Mouse (Mus musculus): Measurements from ENCODE around the gene Rbfox1.

Rbfox1 gene

DNA sequence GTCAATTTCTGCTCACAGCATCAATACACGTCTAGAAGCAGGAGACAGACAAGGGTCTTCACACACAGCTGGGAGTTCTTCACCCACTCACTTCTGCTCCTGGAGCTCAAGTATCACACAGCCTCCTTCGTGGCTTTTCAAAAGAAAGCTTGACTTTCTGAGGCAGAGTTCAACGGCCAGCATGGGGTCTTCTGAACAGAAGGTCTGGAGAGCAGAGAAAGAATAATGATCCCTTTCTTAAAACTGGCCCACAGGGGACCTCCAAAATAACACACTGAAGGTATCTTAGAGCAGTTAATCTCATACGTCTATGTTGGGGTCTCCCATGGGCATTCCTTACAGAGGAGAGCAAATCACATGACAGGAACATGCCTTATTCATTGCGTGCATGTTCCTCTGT, 1034.5 kb downstream of the Rbfox1 start:
- DNase-seq (ENCODE audit: low spot score) = no peak

DNA sequence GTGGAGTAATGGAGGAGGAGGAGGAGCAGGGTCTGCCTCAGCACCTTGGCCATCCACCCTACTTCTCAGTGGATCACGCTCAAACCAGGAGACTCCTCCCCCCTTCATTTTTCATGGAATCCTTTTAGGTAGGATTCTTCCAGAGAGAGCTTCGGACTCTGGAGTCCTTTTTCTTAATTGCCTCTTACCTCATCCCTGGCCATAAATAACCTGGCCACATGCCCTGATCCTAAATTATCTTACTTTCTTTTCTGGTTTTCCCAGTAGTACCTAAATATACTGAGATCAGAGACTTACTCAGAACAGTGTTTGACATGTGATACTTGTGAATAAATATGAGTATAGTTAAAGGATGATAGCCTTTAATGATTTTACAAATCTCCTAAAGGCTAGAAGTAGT, 1042.5 kb downstream of the Rbfox1 start:
- no peak for DNase-seq (ENCODE audit: low spot score)

DNA sequence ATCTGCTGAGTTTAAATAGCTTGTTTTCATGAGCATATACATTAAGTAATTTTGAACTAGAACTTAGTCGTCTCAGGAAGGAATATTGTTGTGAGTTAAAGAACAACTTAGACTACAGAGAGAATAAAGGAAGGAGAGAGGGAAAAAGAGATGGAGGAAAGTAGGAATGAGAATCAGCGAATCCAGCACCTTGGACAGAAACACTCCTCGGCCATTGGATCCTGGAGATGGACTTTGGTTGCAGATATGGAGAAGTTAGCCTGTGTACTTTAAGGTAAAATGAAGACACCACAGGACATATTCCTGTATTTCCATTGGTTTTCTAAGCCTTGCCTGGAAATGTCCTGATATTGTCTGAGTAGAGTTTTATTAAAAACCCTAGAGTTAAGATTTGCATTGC, 1045.6 kb downstream of the Rbfox1 start:
- no peak for DNase-seq (ENCODE audit: low spot score)

DNA sequence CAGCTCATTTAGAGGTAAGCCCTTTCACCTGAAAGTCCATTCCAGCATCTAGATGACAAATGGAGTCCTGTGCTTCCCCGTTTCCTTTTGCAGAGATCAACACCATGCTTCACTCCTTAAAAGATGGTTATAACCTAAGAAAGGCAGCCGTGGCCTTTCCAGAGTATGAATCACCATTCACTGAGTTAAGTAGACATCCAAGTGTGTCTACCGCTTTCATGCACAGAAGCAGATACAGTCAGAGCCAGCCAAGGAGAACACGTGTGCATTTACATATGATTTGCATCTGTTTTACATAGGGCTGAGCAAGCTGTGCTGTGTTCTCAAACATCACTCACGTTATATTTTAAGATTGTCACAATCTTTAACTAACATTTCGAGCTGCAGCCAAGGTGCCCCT, 1061.0 kb downstream of the Rbfox1 start:
- no peak for DNase-seq (ENCODE audit: low spot score)

DNA sequence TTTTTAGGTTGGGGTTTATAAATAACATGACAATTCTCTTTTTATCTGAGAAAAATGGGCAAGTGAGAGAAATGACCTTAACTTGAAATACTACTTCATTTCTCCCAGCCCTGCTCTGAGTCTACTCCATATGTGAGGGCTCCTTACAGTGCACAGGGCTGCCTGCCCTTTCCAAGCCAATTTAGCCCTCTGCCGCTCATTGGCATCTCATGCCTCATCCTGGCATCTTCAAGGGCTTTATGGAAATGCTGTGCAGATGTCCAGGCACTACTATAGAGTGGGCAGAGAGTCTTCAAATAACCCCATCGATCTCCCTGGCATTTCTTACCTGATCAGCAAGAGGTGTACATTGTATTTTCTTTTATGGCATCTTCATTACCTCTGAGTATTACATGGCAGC, 1064.5 kb downstream of the Rbfox1 start:
- DNase-seq (ENCODE audit: low spot score) = no peak

DNA sequence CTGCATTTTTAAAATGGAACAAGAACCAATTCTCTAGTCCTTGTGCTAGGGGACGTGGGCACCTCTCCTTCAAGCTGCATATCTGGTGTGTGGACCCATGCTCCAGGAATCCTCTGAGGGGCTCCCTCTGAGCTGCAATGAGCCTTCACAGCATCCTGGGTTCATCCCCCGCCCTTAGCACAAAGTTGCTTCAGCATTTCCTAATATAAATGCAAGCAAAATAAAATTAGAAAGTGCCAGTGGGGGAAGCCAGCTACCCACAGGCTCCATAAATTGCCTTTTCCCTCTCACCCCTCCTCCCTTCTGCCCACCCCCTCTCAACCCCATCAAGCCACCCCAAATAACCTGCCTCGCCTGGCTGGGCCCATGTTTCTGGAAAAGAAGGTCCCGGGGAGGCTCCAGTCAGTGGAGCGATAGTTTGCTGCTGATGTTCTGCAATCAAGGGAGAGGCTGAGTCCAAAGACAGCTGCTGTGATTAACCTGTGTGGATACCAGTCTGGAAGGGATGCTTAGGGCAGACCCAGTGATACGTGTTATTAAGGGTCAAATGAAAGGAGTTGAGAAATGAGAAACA, 1070.0 kb downstream of the Rbfox1 start:
- DNase-seq (ENCODE audit: low spot score) = no peak

DNA sequence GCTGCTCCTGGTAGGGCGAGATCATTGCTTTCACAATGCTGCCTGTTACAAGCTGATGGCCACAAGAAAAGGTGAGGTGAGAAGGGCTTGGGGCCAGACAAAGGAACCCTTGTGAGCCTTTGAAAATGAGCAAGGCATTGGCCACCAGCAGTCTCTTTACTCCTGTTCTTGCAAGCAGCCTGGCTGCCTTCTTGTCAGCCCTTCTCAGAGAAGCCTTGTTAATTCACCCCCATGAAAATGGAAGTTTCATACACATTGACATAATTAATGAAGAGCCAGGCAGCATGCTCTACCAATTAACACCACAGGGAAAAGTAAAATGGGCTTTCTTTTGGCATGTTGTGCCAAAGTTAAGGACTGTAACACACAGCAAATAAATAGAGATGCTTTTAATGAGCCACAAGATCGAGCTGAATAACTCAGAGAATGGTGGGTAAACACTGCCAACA, 1076.8 kb downstream of the Rbfox1 start:
- no peak for DNase-seq (ENCODE audit: low spot score)

DNA sequence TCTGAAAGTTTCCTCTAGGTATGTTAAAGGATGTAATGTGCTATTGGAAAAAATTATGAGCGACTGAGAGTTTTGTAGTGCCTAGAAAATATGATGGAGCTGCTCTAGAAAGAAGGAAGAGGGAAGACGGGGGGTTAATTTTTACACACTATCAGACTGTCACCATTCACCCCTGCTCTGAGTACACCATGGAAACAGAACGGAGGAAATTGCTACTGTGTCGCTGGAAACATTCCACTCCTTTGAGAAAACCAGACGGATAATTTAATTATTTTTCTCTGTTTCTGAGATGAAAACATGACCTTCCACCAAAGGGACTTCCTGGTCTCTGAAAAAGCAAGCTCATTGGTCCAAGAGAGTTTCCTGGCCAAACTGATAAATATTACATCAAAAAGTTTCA, 1077.4 kb downstream of the Rbfox1 start:
- DNase-seq (ENCODE audit: low spot score) = no peak

DNA sequence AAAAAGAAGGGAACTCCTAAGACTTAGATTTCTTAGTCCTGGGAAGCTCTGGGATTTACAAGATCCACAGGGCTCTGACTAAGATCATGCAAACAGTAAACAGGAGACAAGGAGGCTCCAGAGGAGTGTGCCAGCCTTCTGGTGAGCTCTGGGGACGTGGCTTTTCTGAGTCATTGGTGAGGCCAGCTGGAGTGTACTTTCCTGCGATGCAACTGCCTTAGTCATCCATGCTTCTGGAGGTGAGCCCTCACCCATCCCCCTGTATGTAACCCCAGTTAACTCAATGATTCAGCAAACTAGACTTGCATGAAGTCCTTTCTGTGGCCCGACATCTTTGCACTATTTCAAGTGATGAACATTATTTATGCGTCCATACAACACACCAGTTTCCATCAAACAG, 1078.4 kb downstream of the Rbfox1 start:
- DNase-seq (ENCODE audit: low spot score) = no peak

DNA sequence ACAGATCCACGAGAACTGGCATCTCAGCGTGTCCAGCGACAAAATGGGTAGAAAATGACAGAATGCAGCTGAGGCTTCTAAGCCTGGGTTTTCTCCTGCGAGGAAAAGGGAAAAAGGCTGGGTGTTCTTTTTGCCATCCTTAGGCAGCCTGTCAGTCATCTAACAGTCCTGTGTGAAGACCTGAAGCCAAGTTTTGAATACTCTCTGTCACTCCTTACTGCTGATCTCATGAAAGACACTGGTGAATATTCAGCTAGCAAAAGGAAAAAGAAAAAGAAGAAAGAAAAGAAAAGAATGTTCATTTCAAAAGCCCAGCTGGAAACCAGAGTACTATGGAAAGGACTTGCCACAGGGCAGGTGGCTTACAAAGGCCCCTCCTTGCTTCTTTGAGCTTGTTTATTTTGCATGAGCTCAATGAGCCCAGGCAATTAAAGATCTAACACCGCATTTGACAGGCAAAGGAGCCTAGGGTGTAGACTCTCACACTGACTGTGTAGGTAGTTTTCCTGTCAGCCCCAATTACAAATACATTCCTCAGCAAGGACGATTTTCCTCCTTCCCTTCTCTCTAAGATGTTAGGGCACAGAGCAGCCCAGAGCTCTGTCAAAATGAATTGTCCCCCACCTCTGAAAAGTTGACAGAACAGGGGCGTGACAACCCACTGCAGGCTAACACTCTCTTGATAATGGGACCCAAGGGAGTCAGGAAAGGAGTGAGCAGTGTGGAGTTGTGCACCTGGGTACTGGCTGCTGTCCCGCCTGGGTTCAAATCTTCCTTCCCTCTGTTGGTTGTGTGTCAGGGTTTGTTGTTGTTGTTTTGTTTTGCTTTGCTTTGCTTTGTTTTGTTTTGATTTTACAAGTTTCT, 1079.8 kb downstream of the Rbfox1 start:
- DNase-seq (ENCODE audit: low spot score) = no peak

DNA sequence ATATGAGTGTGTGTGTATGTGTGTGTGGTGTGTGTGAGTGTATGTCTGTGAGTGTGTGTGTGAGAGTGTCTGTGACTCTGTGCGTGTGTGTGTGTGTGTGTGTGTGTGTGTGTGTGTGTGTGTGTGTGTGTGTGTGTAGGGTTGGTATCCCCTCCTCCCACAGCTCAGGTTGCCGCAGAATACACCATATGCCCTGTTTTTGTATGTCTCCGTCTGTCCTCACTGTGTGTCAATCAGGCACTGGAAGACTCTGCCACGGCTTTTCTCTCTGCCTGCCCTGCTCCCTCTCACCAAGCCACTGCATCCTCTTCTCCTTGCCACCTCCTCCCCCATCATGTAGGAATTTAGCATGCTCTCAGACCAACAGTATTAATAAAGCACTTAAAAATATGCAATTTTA, 1084.8 kb downstream of the Rbfox1 start:
- DNase-seq (ENCODE audit: low spot score) = no peak

DNA sequence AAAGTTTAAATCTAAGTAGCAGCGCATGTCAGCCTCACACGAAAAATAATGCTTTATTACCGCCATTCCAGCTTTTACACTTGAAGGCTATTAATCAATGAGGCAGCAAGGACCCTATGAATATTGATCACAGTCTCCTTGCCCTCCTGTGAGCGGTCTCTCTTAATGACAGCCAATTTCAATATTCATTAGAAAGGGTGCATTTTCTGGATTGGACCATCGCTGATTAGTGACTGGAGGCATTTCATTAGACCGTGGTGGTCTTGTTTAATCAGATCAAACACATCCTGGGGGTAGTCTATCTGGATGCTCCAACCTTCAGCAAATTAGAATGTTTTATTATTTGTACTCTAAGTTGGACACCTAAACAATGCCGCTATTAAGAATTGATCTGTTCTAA, 1091.2 kb downstream of the Rbfox1 start:
- DNase-seq (ENCODE audit: low spot score) = no peak

DNA sequence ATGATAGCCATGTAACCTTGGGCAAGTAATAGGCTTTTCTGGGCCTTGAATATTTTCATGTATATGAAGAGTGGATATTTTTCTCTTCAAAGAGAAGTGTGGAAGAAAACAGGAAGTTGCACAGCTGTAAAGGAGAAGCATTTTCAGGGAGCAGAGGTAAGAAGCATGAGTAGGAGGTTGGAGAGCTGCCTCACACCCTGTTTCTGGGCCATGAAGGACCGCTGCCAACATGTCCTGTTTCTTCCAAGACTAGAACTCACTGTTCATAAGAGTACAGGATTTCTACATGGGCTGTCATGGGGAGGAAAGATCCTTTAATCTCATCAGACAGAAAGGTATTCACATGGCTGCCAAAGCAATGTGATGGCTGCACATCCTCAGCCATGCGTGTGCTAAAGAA, 1098.8 kb downstream of the Rbfox1 start:
- DNase-seq (ENCODE audit: low spot score) = no peak

DNA sequence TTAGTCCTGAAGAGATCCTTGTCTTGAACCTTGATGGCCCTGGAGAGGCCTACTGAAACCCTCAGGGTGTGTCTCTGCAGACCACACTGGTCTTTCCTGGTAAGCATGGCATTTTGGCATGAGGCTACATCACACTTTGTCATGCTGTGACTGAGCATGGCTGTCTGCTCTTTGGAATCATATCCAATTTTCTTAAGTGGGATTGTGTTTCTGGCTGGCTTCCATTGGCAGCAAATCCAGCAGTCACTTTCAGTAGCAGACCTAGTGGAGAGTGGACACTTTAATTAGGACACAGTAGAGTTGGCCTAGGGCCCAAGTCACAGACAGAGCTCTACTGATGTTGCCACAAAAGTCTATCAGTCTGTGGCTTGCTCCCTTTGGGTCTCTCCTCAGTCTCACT, 1100.9 kb downstream of the Rbfox1 start:
- DNase-seq (ENCODE audit: low spot score) = no peak

DNA sequence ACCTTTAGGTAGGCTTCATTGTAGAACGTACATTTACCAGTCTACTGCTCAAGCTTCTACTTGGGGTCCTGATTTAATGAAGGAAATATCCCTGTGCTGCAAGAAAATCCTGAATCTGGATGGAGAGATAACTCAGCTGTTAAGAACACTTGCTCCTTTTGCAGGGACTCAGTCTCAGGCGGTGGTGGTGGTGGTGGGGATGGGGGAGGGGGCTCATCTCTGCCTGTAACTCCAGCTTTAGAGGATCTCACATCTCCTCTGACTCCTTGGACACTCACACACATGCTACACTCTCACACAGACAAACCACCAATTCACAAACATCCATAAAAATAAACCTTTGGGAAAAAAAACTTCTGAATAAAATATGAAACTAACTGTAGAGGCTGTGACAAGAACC, 1101.3 kb downstream of the Rbfox1 start:
- no peak for DNase-seq (ENCODE audit: low spot score)

DNA sequence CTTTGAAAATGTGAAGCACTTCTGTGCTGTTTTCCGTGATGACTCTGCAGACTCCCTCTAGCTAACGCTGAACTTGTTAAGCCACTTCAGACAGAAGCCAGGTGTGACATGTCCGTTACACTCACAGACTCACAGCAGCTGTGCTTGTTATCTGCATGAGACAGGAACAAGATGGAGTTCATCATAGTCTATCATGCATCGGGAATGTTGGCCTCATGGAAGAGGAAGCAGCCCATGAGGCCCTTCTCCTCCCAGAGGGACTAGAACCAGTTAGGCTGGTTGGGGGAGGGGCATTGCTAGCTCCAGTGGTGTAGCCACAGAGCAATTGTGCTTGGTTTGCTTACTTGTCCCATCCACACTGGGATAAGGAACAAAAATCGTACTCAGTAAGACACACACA, 1107.1 kb downstream of the Rbfox1 start:
- no peak for DNase-seq (ENCODE audit: low spot score)

DNA sequence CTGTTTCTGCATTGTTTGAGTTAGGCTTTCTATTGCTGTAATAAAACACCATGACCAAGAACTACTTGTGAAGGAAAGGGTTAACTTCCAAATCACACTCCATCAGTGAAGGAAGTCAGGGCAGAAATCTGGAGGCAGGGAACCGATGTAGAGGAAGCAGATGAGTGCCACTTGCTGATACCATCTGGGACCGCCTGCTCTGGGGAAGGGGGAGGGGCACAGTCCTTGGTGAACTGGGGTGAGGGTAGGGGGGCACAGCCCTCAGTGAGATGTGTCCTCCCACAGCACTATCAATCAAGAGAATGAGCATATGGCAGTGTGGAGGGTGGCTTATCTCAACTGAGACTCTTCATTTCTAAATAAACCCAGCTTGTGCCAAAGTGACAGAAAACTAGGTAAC, 1108.0 kb downstream of the Rbfox1 start:
- DNase-seq (ENCODE audit: low spot score) = no peak

DNA sequence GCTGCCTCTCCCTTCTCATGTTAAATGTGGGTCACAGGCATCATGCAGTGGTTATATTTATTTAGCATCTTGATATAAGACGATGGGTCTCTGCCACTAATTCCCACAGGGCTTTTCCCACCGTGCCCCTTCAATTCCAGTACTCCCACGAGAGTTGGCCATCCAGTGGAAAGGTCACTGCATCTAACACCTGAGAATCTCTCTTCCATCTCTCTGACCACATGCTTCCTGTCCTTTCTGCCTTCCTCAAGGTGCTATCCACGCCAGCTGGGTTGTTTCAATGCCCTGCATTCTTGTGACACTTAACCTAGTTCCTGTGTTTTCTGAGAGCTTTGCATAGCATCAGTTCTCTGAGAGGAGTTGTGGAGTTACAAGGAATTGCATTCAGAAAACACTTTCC, 1112.0 kb downstream of the Rbfox1 start:
- DNase-seq (ENCODE audit: low spot score) = no peak

DNA sequence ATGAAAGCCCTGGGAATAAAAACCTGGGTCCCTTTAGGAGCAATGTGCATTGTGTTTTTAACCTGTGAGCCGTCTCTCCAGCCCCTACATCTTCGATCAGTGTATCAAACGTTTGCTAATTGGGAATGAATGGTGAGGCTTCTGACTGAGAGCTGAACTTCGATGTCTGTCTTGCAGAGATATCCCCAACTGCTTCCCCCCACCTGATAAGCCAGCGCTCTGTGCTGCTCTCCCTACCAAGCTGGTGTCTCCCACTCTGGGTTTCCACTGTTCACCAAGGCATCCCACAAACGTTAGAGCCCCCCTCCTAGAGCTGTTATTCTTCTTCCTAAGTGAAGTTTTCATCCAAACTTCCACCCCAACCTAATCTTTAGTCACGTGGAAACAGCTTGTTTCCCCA, 1112.7 kb downstream of the Rbfox1 start:
- no peak for DNase-seq (ENCODE audit: low spot score)

DNA sequence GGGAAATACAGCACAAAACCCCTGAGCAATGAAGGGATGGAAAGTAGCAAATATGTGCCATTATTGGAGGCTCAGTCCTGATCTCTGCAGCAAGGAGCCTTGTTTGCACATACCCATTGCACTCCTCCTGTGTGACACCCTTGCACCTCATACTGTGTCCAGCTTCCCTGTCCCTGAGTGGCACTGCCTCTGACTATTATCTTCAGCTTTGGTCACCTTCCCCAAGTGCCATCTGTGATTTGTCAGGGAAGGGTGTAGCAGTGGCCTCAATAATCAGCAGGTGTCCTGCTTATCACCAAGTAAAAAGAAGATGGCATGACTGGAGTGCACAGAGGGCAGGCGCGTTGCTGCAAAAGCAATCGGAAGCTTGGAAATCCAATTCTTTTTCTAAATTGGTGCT, 1119.4 kb downstream of the Rbfox1 start:
- DNase-seq (ENCODE audit: low spot score) = no peak

DNA sequence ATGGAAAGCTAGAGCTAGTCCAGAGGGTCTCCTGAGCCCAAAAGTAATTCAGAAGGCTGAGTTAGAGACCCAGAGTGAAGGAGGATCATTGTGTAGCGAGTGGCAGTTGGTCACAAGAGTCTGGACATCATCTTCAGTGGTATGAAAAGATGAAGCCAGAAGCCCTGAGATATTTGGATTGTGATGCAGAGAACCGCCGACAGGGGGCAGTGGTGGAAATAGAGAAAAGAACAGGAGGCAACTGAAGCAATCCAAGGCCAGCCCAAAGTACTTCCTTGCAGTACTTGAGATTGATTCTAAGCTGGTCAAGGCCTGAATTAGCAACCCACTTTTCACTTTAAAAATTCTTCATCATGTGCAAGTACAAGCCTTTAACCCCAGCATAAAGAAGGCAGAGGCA, 1120.3 kb downstream of the Rbfox1 start:
- no peak for DNase-seq (ENCODE audit: low spot score)

DNA sequence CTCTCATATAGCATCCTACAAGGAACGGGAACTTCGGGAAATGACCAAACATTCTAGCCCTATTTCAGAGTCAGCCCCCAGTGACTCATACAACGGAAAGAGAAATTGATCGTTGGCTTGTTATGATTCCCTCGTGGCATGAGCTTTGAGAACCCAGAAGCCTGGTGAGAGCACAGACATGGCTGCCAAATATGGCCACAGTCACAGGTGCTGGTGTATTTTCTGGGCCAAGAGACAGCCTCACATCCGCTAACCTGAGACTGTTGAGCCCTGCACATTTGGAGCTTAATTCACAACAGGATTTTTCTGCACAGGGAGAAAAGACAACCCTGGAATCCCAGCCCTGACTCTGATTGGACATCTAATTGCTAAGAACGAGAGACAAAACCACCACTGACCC, 1132.2 kb downstream of the Rbfox1 start:
- no peak for DNase-seq (ENCODE audit: low spot score)

DNA sequence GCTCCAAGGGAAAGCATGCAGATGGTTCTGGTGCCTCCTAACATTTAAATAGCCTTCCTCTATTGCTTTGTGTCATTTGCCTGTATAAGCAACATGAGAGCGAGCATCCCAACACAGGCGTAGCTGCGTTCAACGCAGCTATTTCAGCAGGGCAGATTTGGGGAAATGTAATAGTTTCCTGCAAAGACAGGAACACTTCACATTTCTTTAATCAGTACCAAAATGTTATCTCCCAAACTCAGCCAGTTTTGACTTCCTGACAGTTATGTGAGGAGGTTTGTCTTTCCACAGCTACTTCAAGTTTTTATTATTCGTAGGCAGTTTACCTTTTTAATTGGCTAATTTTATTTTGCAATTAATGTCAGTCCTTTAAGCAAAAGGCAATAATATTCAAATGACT, 1149.1 kb downstream of the Rbfox1 start:
- DNase-seq (ENCODE audit: low spot score) = no peak

DNA sequence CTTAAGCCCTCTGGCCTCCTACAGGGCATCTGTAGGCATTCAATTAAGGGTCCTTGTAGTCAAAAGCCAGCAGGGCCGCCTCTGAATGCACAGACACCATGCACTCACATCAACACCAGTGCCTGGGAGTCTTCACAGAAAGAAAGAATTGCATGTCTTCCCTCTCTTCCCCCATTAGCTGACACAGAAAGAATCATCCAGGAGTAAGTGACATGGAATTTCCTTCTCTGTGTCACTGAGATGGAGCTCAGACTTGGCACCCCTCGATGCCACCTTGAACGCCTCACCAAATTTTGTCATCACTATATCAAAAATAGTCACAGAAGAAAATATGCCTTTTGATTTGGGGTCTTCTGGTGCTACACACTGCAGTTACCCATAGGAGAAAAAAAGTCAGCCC, 1151.4 kb downstream of the Rbfox1 start:
- no peak for DNase-seq (ENCODE audit: low spot score)

Measured in yolk sac, embryonic 10.5 days (tissue).